Mouse (Mus musculus) thymus, postnatal 36 days (tissue): ENCODE measurements around the gene C8a.

ENCODE experiments used
- DNase-seq, 2 experiments: peaks; one replicate each; pipeline ENCODE4 v3.0.0; 2022; ENCODE audit warnings: mixed read lengths in 2 of 2

The C8a gene

DNA sequence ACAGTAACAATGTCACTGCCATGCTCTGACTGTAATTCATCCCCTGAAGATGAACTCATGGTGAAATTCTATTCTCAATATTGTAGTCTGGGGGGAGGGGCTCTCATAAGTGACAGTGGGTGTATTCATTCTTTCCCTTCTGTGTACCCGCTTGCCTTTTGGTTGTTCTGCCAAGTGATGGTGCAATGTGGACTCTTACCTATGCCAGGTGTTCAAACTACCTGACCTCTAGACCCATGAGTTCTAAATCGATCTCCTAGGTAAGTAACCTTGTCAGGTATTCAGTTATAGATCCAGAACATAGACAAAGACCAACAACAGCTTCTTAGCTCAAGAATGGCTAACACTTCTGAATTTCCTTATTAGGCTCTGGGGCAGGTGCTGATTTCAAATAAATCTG, 37.9 kb downstream of the C8a start:
- no peak for DNase-seq

DNA sequence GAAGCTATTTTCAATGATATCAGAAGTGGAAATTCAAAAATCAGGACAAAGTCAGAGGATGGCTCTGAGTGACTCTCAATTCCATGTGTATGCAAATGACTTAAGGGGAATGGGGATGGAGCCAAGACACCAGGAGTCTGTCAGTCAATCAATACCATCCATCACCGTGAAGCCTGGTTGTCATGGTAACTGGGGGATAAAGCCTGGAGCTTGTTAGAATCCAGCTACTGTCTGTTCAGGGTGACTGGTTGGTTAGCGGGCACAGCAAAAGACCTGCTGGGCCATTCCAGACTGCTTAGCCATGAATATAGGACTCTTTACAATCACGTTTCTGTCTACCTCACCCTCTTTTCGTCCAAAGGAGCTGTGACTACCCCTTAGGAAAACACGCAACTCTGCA, 41.1 kb downstream of the C8a start:
- no peak for DNase-seq

DNA sequence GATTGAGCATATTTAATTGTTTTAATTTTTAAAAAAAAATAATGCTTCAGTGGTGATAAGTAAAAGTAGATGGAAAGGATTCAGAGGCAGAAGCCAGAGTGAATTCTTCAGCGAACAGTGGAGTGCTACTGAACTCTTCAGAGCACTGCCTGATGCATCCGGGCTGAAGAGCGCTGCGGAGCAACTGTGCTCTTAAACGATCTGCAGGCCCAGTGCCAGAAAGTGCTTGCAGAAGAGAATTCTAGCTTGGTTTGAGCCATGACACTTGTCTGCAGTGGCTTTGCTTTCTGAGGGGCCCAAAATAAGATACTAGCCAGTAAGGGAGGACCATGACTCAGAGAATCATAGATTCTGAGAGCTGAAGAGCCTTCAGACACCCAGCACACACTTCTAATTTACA, 47.3 kb downstream of the C8a start:
- DNase-seq, result no peak

DNA sequence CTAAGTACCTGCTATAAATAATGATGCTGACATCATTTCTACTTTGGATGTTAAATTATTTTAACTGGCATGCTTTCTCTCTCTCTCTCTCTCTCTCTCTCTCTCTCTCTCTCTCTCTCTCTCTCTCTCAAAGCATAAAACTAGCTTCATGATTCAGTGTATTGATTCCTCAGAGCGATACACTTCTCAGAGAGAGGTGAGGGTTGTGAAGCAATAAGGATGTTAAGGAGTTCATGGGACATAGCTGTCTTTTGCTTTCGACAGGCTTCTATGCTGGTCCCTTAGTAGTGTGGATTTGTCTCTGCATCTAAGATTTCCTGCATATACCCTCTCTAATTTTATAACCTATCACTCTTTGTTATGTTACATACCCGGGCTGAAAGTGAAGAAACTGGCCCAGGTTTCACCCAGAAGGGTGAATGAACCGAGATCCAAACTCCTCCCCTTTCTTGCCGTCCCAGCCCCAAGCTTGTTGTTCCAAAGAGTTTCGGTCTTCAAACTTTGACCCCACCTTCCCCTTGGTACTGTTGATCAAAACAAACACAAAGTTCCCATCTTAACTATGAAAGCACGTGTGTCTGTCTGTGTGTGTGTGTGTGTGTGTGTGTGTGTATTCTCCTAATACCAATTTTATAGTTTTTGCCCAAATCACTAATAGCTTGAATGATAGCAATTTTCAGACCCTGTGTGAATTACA, 51.7 kb downstream of the C8a start:
- no peak for DNase-seq

DNA sequence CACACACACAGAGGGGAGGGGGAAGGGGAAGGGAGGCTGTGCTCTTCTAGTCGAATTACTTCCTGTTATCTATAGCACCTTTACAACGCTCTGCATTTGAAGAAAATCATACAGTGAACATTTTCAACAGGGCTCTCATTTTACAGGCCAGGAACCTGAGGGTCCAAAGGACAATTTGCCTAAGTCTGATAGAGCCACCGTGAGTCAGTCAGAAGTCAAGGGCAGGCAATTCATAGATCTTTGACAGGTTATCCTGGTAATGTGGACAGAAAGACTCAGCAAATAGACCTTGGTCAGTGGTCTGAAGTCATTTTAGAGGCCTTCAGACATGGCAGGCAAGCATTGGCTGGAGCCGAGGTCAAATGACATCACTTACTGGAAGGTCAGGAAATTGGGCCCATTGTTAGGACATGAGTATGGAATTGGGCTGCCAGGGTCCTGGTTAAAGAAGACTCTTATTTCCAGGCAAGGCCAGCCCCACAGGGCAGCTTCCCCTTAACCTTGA, 52.5 kb downstream of the C8a start:
- no peak for DNase-seq

DNA sequence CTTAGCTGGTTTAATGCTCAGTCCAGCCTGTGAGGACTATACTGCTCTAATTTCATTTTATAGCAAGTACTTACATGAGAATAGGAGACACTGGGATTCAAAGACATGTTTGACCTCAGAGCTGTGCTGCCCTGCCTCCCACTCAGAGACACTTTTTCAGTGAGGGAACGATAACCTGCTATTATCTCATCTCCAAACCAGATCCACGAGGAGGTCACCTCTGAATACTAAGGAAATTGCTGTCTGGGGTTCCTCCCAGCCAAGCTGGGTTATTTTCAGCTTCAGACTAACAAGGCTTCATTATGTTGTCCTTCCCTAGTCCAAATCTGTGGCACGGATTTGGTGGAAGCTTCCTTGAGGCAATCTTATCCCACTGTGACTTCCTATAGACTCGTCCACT, 56.3 kb downstream of the C8a start:
- DNase-seq, result no peak

DNA sequence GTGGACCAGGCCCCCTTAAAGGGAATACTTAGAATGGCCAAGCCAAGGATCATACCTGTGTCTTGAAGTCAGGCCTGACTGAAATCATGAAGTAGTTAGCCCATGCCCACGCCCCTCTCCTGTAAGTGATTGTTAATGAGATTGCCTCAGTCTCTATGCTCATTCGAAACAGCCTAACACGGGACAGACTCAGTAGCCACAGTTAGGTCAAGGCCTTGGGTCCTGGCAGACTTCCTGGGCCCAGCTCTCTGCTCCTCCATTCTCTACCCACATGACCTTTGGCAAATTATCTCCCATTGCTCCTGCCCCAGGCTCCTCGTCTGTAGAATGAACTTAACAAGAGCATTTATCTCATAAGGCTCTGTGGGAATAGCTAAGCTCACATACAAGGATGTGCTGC, 57.2 kb downstream of the C8a start:
- no peak for DNase-seq

DNA sequence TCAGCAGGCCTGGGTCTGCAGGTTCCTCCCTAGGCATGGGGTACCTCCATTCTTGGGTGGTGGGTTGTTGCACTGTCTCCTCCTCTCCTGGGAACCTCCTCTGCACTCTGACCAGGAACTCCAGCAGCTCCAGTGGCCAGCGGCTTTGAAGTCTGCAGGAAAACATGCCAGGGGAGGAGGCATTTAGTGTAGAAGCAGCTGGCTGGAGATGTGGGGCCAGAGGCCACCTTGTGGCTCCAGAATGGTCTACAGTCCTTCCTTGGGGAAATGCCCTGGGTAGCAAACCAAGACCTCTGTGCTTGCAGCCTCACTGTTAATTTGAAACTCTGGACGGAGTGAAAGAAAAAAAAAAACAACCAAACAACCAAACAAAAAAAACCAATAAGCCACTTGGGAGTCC, 58.7 kb downstream of the C8a start:
- DNase-seq, result no peak

DNA sequence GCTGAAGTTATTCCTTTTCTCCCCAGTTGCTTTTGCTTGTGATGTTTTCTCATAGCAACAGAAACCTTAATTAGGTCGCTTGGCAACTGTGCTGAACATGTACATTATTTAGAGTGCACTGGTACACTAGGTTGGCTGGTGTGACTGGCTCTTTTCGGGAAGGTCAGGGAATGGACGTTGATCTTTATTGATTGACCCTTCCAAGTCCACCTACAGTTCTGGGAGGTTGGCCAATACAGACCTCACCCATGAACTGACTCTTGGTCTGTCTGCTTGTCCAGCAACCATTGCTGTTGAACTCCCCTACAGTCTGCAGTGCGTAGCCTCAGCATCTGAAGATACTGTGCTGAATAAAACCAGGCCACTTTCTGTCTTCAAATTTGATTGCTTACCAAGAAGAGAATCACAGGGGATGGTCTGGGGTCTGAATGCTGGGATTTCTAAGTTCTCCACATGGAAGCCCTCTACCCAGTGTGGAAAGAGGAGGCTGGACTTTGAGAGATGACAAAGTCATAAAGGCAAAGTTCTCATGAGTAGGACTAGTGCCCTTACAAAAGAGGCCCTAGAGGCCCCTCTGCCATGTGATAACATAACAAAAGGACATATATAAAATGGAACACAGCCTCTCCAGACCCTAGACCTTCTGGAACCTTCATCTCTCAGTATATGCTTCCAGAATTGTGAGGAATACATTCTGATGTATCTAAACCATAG, 59.5 kb downstream of the C8a start:
- no peak for DNase-seq

DNA sequence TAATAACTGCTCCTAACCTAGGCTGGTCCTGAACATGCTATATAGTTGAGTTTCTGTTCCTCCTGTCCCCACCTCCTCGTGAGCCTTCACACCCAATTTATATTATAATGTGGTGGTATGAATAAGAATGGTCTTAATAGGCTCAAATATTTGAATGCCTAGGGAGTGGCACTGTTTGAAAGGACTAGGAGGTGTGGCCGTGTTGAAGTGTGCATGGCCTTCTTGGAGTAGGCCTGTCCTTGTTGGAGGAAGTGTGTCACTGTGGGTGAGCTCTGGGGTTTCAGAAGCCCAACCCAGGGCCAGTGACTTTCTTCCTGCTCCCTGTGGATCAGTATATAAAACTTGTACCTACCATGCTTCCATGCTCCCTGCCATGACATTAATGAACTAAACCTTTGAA, 62.6 kb downstream of the C8a start:
- DNase-seq, result no peak

DNA sequence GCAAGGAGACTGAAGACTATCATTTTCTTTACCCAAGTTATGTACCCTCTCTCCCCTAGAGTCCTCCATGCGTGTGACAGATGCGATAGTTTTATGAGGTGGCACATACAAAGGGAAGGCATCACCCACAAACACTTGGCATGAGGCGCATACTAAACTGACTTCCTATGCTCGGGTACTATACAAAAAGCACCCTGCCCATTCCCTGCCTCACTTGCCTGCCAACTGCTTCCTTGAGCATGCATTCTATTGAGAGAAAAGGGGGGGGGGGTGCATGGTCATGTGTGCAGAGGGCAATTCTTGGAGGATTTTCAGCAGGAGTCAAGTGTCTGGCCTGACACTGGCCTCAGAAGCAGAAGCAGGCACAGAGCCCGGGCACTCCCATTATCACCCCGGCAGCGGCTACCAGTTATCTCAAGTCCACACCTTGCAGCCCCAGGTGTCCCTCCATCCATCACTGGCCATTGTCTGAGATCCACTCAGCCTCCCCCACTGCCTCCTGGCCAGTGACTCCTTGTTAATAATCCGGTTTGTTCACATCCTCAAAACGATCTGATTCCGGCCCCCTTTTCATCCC, 65.4 kb downstream of the C8a start:
- DNase-seq, result no peak

DNA sequence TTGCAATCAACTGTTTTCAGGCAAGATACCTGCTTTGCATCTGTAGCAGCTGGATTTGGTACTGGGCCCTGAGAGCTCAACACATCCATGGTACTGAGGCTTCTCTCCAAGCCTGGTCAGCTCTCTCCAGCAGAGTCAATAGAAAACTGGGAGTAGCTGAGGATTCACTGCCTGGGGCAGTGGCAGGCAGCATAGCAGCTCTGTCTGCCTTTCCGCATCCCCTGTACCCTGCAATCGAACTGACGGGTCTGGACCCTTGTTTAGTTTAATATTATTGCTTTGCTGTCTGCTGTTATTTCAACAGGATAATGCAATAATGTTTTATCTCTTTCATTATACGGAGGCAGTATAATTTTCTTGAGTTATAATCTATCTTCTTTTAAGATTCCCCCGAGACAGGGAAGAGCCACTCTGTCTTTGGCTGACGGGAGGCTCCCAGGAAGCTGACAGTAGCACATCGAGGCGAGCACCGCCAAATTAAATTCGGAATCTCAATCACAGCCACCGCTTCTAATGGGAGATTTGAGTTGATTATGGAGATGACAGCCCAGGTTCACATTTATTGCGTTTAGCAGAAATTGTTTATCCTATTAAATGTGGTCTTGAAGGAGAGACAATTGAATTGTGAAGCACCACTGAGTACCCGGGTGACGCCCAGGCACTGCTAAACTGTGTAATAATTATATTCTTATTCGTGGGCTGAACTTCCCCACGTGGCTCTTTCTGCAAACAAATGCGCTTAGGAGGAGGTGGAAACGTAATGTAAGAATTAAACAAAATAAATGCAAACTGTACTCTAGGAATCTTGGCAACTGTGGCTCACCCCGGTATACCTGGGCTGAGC, 70.6 kb downstream of the C8a start:
- DNase-seq, result no peak

DNA sequence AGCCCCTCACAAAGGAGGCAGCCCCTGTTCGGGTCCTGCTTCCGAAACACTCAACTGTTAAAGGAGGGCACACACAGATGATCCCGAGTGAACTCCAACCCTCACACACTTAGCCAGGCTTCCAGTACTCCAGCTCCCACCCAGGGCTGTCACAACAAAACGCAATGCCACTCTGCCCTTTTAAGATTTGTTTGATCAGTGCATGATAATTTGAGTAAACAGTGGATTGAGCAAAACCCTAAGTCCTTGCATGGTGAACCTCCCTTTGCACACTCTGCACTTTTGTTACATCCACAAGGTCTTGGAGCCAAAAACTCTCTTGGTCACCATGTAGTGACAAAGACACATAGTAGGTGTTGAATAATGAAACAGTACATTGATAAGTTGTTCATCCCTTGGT, 72.1 kb downstream of the C8a start:
- no peak for DNase-seq

DNA sequence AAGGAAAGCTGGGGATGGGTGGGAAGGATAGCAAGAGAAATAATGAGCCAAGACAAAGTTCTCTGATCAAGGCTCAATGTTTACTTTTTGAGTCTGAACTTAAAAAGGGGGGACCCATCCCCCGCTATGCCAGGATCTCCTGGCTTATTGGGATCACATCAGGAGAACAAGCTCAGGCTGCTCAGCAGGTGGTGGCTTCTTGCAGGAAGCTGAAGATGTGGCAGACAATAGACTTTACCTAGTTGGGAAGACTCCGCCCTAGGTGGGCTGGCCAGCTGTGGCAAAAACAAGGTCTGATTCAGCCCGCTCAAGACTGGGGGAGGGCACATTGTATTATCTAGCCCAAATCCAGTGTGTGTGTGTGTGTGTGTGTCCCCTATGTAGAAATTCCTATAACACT, 74.6 kb downstream of the C8a start:
- DNase-seq, result no peak

DNA sequence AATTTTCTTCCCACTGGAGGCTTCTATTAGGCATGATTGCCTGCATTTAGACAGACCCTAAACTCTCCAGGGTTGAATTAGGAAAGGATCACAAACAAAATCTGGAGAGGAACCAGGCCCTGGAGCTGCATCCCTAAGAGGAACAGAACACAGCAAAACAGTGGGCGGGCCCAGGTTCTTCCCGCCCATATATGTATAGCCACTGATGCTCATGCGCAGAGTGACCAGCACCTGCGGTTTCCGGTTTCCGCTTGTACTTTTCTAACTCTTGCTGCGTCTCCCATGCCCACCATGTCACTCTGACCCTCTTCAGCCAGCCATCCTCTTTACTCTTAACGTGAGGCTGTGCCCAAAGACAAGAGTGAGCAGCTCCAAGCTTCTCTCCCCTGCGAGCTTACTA, 77.2 kb downstream of the C8a start:
- DNase-seq, result no peak

DNA sequence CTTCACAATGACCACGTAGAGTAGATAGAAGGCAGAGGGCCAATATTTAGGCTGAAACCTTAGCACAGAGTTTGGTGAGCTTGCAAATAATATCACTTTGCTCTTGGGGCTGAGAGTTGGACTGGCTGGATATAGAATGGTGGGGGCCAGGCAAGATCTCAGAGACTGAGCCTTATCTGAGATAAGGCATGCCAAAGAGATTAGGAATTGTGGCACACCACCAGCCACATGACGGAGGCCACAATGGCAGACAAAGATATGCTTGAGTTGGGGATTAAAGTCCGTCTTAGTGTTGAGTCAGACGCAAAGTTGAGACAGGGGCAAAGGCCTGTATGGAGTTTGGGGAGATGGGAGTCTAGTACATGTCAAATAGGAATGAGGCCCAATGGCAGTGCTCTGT, 84.1 kb downstream of the C8a start:
- no peak for DNase-seq

DNA sequence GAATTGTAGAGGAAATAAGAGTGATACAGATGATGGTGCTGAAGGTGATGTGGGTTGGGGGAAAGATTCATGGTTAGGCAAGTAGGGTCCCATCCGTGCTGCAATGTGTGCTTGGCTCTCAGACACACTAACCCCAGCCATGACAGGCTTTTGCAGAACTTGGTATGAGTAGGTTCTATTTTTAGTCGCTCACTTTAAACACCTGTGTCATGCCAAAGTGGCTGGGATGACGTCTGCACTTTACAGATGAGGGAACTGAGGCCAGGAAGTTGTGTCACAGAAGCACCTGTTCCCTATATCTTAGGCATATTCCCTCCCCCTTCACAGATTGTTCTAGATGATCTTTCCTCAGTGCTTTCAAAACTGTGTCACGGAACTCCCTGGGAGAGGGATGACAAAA, 93.9 kb downstream of the C8a start:
- no peak for DNase-seq

DNA sequence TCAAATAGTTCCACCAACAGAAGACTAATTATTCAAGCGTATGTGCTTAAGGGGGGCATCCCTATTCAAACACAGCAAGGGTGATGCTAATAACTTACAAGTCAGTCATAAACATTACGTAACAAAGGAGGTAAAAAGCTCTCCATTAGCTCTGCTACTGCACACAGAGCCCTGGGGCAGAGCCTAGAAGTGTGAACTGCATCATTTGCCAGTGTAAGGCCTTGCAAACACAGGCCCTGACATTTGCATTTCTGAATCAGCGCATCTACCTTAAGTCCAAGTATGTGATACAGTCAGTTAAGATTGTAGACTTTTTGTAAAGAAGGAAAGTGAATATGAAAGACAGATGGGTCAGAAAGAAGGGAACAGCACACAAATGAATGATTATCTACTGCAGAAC, 94.8 kb downstream of the C8a start:
- DNase-seq, result no peak

DNA sequence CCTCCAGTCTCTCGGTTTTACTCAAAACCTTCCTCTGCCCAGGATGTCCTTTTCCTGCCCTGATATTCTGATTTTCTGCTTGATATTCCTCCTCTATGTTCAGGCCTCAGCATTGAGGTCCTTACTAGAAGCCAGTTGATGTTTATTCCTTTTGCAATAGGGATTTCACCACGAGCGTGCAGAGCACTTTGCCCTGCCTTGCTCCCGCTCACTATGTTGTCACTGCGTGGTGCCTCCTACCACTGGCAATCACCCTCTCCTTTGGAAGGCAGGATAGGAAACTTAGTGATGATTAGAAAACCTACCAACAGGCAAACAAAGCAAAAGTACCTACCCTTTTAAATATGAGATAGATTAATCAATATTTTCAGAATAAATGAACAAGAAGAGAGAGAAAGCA, 96.7 kb downstream of the C8a start:
- DNase-seq, result no peak

DNA sequence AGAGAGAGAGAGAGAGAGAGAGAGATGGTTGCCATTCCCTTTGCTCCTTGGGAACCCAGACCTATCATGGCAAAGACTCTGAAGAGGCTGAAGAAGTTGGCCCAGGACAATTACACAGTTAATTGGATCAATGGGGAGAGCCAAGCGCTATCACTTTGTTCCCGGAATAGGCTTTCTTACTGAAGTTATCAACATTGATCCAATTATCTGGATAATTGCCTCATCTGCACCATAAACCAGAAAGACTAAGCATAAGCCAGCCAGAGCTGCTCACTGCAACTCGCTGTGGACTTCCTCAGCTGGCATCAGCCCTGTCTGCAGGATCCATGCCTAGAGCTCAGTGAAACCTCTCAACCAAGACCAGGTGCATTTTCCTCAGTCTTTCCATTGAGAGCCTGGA, 100.6 kb downstream of the C8a start:
- DNase-seq, result no peak

DNA sequence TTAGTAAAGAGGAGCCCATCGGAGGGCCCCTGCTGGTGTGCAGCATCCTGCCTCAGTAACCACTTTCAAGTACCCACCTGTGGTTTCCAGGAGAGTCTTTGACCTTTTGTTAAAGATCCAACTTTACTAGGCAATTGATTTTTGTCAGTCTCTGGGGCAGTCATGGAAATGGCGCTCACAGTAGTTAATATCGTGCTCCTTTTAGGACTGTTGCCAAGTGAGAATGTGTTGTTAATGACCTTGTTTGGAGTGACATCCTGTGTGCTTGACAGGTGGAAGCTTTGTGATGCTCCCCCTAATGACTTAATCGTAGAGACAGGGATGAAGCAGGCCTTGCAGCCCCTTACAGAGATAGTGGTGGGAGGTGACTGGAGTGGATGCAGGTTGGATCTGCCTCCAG, 105.9 kb downstream of the C8a start:
- DNase-seq, result no peak

DNA sequence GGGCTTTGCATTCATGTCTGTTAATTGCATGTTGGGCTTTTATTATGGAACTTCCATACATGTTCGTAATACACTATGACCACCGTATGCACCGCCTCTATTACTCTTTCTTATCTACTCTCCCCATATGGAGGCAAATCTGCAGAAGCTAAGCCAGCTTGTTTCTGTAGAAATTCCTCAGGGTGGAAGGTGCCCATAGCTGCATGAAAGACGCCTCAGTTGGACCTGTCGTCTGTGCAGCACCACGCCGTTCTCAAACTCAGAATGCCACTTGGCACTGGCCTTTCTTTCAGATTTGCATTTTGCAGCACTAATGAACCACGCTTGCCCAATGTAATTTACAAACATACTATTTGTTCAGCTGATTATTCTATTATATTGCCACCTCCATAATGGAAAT, 106.6 kb downstream of the C8a start:
- DNase-seq, result no peak

DNA sequence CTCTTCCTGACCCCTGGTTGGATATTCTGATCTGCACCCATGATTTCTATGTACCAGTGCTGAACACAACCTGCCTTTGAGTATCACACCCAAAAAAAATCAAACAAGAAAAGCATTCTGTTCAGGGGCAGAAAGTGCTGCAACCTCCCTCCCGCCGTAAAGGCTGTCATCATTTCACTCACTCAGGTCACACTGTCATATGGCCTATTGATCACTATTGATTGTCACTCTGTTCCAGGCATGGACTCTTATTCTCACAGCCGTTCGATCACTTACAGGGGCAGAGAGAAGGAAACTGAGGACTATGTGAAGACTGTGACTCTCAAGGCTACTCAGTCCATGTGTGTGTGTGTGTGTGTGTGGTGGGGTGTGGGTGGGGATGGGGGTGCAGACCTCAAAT, 108.0 kb downstream of the C8a start:
- no peak for DNase-seq

DNA sequence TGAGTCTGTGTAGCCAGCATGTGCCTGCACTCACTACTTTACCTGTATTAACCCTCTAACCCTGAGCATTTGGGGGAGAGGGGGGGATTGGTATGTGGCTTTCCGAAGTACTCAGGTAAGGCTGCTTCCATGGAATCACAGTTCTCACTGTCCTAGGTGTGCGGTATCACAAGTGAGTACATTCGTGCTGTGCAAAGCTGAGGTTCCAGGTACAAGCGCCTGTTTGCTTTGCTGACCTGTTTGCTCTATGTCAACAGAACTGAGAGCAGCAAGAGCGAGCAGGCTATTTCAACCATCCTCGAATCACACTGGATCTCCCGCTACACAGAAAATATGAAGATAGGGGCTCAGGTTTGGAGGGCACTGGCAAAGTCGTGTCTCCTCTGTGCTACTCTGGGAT, 110.1 kb downstream of the C8a start, which contains the start of gene C8b:
C8b (plus strand) TSS at position 253 of the 400 bp plus-strand sequence.
- no peak for DNase-seq
